Mouse (Mus musculus): ENCODE measurements around the gene Zdhhc14. TPM values are rescaled to one million over a fixed set of nuclear protein-coding genes. Genes with fewer than 3 reads are reported as not detected.

The Zdhhc14 gene
- total RNA-seq, 2 experiments from 2014 or later, result 36.1 to 48.7 TPM

DNA sequence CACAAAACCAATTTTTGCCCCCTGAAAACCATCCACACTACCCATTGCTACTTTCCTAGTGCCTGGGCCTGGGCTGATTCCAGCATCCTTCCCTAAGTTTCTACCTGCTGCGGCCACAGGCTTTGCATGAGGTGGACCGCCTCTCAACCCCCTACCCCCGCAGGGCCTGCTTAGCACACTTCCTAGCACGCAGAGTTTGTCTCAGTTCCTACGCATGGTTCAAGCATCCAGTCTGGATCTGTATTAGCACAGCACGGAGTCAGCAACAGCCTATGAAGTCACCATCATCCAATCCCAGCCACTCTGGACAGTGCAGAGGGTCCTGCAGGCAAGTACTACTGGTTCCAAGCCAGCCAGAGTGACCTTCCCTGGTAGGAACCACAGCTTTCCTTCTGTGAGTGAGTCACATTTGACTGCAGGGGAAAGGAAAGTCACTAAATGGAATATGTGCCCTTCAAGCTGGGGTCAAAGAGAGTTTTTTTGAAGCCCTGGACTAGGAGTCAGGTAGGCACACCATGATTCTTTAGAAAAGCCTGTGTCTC, 275.9 kb downstream of the Zdhhc14 start:
- DNase-seq (ENCODE audit: low spot score in 2 of 2), result no peak

DNA sequence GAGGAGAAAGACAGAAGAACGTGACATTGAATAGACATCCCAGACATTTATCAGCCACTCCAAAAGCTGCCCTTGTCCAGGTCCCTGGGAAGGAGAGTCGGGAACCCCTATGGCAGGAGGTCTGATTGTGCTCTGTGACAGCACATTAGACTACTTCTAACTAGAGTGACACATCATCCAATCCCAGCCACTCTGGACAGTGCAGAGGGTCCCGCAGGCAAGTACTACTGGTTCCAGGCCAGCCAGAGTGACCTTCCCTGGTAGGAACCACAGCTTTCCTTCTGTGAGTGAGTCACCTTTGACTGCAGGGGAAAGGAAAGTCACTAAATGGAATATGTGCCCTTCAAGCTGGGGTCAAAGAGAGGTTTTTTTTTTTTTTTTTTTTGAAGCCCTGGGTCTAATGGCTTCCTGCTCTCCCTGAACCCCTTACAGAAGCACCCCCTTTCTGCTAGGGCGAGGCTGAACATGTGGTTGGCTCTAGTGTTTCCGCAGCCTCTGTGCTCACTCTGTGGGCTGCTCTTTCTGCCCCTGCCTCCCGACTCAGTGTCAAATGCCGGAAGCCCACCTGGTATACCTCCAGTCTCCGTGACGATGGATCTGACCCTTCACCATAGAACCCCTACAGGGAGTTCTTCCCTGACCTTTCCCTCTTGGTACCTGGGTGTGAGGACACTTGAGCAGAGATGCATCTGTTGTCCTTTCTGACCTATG, 276.6 kb downstream of the Zdhhc14 start:
- no peak for DNase-seq (ENCODE audit: low spot score in 2 of 2)

DNA sequence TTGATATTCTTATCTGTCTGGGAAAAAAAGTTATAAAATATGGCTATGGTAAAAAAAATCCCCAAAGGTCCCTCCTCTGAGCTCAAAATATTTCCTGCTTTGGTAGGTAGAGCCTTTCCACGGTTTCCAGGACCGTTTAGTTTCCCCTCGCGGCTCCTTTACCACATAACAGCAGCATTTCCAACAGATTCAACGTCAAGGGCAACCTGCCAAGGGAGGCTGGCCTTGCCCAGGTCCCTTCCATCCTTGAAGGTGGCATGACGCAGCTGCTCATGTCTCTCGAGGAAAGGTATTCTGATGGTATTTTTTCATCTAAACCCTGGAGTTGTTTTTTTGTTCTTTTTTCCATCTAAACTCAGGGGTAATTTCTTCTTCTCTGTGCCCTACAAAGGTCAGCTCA, 277.4 kb downstream of the Zdhhc14 start:
- no peak for DNase-seq (ENCODE audit: low spot score in 2 of 2)

GRCm38 (mm10) chr17:5770265-5771249, 278.2 kb downstream of the Zdhhc14 start:
- peak in 1 of 2 experiments; percentile 32 for DNase-seq (ENCODE audit: low spot score in 2 of 2)

- DNase-seq (ENCODE audit: low spot score in 2 of 2), result no peak
Measured at GRCm38 (mm10) chr17:5780213-5780975, 288.0 kb downstream of the Zdhhc14 start.

DNA sequence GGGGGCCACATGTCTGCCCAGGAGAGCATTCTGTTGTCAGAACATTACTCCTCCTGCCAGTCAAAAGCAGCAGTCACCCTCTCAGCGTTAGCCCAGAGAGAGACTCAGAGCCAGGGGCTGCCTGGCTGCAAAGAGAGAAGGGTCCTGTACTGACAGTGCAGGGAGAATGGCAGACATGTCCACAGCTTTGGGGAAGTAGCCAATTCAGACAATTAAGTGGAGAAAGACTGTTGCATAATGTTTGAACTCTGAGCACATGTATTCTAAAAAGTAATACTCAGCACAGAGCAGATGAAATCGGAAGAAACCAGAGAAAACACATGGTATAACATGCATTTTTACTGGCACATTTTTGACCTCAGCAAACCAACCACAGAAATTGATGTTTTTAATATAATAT, 292.9 kb downstream of the Zdhhc14 start:
- DNase-seq (ENCODE audit: low spot score in 2 of 2), result no peak

DNA sequence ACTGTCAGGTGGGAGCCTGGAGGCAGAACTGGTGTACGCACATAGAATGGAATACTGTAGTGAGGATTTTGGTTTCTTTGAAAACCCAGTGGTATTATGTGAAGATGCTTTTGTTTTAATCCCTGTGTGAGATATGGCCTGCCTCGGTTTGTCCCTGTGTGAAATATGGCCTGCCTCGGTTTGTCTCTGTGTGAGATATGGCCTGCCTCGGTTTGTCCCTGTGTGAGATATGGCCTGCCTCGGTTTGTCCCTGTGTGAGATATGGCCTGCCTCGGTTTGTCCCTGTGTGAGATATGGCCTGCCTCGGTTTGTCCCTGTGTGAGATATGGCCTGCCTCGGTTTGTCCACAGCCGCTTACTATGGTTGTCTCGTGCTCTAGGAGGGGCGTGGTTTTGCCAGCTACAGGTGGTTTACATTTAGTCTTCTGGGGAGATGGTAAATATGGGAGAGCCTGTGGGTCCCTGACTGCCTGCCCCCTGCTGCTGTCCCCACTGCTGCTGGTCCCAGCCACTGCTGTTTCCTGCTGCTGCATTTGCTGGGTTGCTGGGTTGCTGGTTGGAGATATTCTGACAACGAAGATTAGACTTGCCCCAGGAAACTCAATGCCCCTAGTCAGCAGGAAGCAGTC, 299.9 kb downstream of the Zdhhc14 start:
- DNase-seq (ENCODE audit: low spot score in 2 of 2), result no peak

- DNase-seq (ENCODE audit: low spot score in 2 of 2), result no peak
Measured at GRCm38 (mm10) chr17:5793593-5793992, 301.2 kb downstream of the Zdhhc14 start.

DNA sequence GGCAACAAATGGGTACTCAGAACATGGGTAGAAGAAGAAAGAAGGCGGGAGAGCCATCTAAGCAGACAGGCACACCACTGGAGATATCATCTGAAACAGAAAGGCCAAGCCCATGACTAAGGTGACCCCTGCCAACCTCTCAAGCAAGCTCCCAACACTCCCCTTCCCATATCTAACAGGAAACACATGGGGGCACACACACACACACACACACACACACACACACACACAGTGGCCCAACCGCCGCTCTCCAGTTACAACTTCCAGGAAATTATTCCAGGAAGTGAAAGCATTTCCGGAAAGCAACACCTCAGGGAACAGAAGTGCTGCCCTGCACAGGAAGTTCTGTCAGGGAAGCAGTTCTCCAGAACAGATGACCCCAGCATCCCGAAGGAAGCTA, 301.9 kb downstream of the Zdhhc14 start:
- DNase-seq (ENCODE audit: low spot score in 2 of 2), result no peak

DNA sequence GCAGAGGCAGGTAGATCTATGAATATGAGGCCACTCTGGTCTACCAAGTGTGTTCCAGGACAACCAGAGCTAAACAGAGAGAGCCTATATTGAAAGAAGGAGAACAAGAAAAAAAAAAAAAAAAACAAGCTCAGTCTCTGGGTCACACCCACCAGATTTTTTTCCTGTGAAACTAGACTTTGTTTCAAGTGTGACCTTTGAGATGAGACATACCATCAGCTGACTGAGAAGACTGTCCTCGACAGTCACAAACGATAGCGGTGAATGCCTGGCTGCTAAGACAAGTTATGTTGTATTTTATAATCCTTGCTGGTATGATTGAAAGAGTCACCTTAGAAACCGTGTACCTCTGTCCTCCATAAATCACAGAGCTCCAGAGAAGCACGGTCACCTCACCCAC, 303.0 kb downstream of the Zdhhc14 start:
- no peak for DNase-seq (ENCODE audit: low spot score in 2 of 2)

GRCm38 (mm10) chr17:5795878-5796277, 303.5 kb downstream of the Zdhhc14 start:
- peak; percentile 71 to 78 for DNase-seq (ENCODE audit: low spot score in 2 of 2)

DNA sequence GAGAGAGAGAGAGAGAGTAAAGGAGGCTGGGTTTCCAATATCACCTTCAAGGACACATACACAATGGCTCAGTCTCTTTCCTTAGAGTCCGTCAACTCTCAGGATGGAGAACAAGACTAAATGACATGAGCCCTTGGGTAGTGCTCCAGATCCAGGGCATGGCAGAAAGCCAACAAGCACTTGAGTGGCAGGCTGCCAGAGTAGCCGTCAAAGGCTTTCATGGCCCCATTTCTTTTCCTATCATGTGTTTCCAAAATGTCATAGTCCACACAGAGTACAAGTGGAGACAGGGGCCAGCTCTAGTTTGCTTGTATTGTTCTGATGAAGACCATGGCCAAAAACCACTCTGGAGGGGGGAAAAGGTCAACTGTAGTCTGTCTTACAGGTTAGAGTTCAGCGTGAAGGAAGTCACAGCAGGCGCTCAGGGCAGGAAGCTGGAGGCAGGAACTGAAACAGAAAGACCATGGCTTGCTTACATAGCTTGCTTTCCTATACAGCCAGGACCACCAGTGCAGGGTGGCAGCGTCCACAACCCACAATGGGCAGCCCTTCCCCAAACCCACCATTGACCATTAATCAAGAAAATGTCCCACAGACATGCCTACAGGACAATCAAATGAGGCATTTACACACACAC, 304.9 kb downstream of the Zdhhc14 start:
- DNase-seq (ENCODE audit: low spot score in 2 of 2), result no peak

DNA sequence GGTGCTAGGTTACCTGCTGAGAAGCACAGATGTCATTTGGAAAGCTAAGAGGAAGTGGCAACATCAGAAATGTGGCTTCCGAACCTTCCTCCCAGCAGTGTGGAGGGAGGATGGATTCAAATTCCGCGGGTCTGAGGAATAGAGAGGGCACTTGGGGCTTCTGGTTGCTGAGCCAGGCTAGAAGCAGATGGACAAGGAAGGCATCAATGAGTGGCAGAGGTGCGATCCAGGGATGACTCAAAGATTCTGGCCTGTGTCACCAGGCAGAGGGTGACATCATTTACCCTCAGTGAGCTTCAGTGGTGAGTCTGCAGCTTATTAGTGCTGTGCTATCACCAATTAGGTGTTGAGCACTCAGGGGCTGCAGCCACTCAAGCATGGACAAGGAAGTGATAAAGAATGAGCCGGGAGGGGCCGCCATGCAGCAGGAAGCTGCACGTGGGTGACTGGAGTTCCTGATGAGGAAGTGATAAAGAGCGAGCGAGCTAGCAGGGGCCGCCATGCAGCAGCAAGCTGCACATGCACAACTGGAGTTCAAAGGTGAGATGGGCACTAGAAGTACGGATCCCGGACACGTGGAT, 306.0 kb downstream of the Zdhhc14 start:
- DNase-seq (ENCODE audit: low spot score in 2 of 2), result no peak

- DNase-seq (ENCODE audit: low spot score in 2 of 2), result no peak
Measured at GRCm38 (mm10) chr17:5798900-5799299, 306.5 kb downstream of the Zdhhc14 start.

- DNase-seq (ENCODE audit: low spot score in 2 of 2), result no peak
Measured at GRCm38 (mm10) chr17:5799396-5800021, 307.2 kb downstream of the Zdhhc14 start.

DNA sequence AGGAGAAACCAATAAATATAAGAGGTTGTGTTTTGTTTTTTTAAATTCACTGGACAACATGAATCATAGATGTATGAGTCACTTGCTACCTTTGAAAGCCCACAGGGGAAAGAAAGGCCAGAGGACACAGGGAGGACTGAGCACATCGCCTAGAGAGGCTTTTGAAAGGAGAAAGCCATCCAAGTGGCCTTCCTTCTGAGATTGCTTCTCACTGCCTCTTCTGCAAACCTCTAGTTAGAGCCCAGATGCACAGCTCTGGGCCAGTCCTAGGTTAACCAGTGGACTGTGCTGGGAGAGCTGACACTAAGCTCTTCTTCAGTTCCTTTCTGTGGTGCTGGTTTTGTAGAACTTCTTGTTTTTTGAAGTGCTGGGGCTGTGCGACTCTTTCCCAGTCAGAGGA, 307.9 kb downstream of the Zdhhc14 start:
- no peak for DNase-seq (ENCODE audit: low spot score in 2 of 2)

- no peak for DNase-seq (ENCODE audit: low spot score in 2 of 2)
Measured at GRCm38 (mm10) chr17:5800824-5801560, 308.6 kb downstream of the Zdhhc14 start.

DNA sequence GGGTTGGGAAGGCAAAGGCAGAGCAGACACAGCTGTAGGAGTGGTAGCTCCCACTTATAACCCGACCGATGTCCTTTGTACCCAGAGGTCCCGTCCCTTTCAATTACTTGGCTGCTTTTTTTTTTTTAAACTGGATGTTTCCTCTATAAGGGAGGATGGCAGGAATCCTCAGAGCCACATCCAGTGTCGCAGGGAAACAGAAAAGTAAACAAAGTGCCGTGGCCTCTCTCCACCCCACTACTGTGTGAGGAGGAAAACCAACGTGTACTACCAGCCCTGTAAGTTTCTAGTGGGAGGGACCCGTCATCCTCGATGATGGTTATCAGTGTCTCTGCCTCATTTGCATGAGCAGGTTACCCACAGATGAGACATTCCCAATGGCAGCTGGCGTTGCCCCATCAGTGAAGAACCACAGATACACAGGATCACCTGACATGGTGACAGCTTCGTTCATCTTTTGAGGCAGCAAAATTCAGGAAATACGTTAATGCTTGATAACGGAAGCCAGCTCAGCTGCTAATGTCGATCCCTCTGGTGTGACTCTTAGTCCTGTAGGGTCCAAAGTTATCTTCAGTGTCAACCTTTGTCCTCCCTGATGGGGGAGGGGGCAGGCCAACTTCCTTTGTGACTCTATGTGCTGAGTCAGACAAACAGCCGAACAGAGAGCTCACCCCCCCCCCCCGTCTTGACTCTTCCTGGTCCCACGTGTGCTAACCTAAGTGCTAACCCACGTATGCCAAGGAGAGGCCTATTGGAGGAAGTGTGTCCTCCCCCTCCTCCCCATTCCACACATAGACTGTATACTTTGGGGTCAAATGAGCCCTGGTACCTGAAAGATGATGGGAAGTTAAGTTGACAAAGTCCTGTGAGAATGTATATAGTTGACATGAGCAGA, 309.7 kb downstream of the Zdhhc14 start:
- DNase-seq (ENCODE audit: low spot score in 2 of 2), result no peak
